Mouse (Mus musculus) CH12.LX (cell line): ENCODE measurements around the gene Slc4a11. TPM values are rescaled to one million over a fixed set of nuclear protein-coding genes. Genes with fewer than 3 reads are reported as not detected.

Source experiments
- DNase-seq: peaks from one replicate; pipeline ENCODE4 v3.0.0-alpha.2; 2013; ENCODE audit errors: extremely low read depth
- H3K27ac ChIP-seq: 2 replicates; pipeline ENCODE4 v1.5.1; 2012; ENCODE audit warnings: low read depth, mild to moderate bottlenecking, control low read depth, moderate library complexity; ENCODE audit not compliant: insufficient read depth
- H3K27me3 ChIP-seq: replicated peaks from 2 replicates; pipeline ENCODE3; 2012; ENCODE audit warnings: inconsistent platforms
- H3K36me3 ChIP-seq, 2 experiments: replicated peaks in 1 of 2; 2 replicates each; pipeline versions ENCODE3 to v1.6.1; 2012; ENCODE audit warnings: inconsistent platforms in 1 of 2, low read length in 1 of 2, mild to moderate bottlenecking in 1 of 2, mixed read lengths in 1 of 2, moderate library complexity in 1 of 2; ENCODE audit not compliant: control insufficient read depth in 1 of 2, insufficient read depth in 1 of 2
- H3K4me1 ChIP-seq, 2 experiments: 2 replicates each; pipeline ENCODE4 v1.6.1; 2012; ENCODE audit warnings: inconsistent platforms in 1 of 2, moderate library complexity in 1 of 2; ENCODE audit not compliant: insufficient read depth in 2 of 2, control insufficient read depth in 1 of 2
- H3K4me2 ChIP-seq: 2 replicates; pipeline ENCODE4 v1.6.1; 2012; ENCODE audit warnings: low read depth, mild to moderate bottlenecking, control low read depth; ENCODE audit not compliant: poor library complexity, insufficient read depth, severe bottlenecking
- H3K4me3 ChIP-seq, 3 experiments: fragments of 150-350 bp in 1 of 3; sonication (generic) in 1 of 3; replicated peaks in 1 of 3; 2 replicates each; pipeline versions ENCODE3 to v1.5.1; 2011 to 2012; ENCODE audit warnings: low read depth in 2 of 3, low read length in 2 of 3, mild to moderate bottlenecking in 2 of 3, moderate library complexity in 2 of 3, control low read depth in 1 of 3, improper control_type of control experiment in 1 of 3, inconsistent platforms in 1 of 3, mixed read lengths in 1 of 3; ENCODE audit not compliant: poor library complexity in 1 of 3
- H3K79me2 ChIP-seq: replicated peaks from 2 replicates; pipeline ENCODE4 v1.6.1; 2012; ENCODE audit warnings: mild to moderate bottlenecking, moderate library complexity; ENCODE audit not compliant: control insufficient read depth, poor library complexity, insufficient read depth, severe bottlenecking; ENCODE audit errors: extremely low read depth
- H3K9ac ChIP-seq: 2 replicates; pipeline ENCODE4 v1.6.1; 2012; ENCODE audit warnings: low read depth, mild to moderate bottlenecking, control low read depth, moderate library complexity; ENCODE audit not compliant: insufficient read depth
- H3K9me3 ChIP-seq: replicated peaks from 2 replicates; pipeline ENCODE3; 2012; ENCODE audit warnings: low read length, inconsistent platforms, mixed read lengths
- BHLHE40 ChIP-seq: IDR thresholded peaks from 2 replicates; pipeline ENCODE4 v1.6.1; 2011; ENCODE audit warnings: mild to moderate bottlenecking, low read depth, low read length, improper control_type of control experiment
- CHD1 ChIP-seq: IDR thresholded peaks from 2 replicates; pipeline ENCODE4 v1.6.1; 2012; ENCODE audit warnings: low read depth, low read length, improper control_type of control experiment, inconsistent platforms
- CHD2 ChIP-seq: IDR thresholded peaks from 2 replicates; pipeline ENCODE4 v1.6.1; 2011; ENCODE audit warnings: low read length, improper control_type of control experiment
- EP300 ChIP-seq: IDR thresholded peaks from 2 replicates; pipeline ENCODE4 v1.6.1; 2011; ENCODE audit warnings: low read length, improper control_type of control experiment
- ETS1 ChIP-seq: conservative IDR thresholded peaks from 2 replicates; pipeline ENCODE4 v1.6.1; 2012; ENCODE audit warnings: low read depth, mild to moderate bottlenecking, inconsistent platforms, low read length, improper control_type of control experiment, moderate library complexity
- HCFC1 ChIP-seq: IDR thresholded peaks from 2 replicates; pipeline ENCODE4 v1.6.1; 2012; ENCODE audit warnings: low read depth, mild to moderate bottlenecking, inconsistent platforms, low read length, improper control_type of control experiment
- KAT2A ChIP-seq: IDR thresholded peaks from 2 replicates; pipeline ENCODE4 v1.6.1; 2012; ENCODE audit warnings: low read length, improper control_type of control experiment, inconsistent platforms; ENCODE audit not compliant: insufficient replicate concordance
- MAFK ChIP-seq: IDR thresholded peaks from 2 replicates; pipeline ENCODE4 v1.6.1; 2011; ENCODE audit warnings: low read length, improper control_type of control experiment; ENCODE audit not compliant: insufficient replicate concordance
- MAX ChIP-seq: IDR thresholded peaks from 2 replicates; pipeline ENCODE4 v1.6.1; 2011; ENCODE audit warnings: low read length, improper control_type of control experiment
- MAZ ChIP-seq: IDR thresholded peaks from 2 replicates; pipeline ENCODE4 v1.6.1; 2012; ENCODE audit warnings: low read depth, mild to moderate bottlenecking, inconsistent platforms, low read length, improper control_type of control experiment, moderate library complexity
- MXI1 ChIP-seq: IDR thresholded peaks from 2 replicates; pipeline ENCODE4 v1.6.1; 2011; ENCODE audit warnings: mild to moderate bottlenecking, low read depth, low read length, improper control_type of control experiment
- NELFE ChIP-seq: IDR thresholded peaks from 2 replicates; pipeline ENCODE4 v1.6.1; 2011; ENCODE audit warnings: low read depth, low read length, improper control_type of control experiment
- NRF1 ChIP-seq: IDR thresholded peaks from 2 replicates; pipeline ENCODE4 v1.6.1; 2014; ENCODE audit warnings: low read depth, mild to moderate bottlenecking, inconsistent platforms, low read length, improper control_type of control experiment, moderate library complexity
- POLR2AphosphoS2 ChIP-seq: IDR thresholded peaks from 2 replicates; pipeline ENCODE4 v1.6.1; 2011; ENCODE audit warnings: low read depth, low read length, improper control_type of control experiment
- RCOR1 ChIP-seq: conservative IDR thresholded peaks from 2 replicates; pipeline ENCODE4 v1.6.1; 2012; ENCODE audit warnings: low read depth, mild to moderate bottlenecking, inconsistent platforms, low read length, improper control_type of control experiment
- TCF12 ChIP-seq: IDR thresholded peaks from 2 replicates; pipeline ENCODE4 v1.6.1; 2014; ENCODE audit warnings: low read depth, mild to moderate bottlenecking, inconsistent platforms, low read length, improper control_type of control experiment
- USF2 ChIP-seq: conservative IDR thresholded peaks from 2 replicates; pipeline ENCODE4 v1.6.1; 2011; ENCODE audit warnings: low read depth, low read length, improper control_type of control experiment
- dilution Hi-C: fragments of 300-500 bp; cut with MboI; formaldehyde crosslinking; loops from 2 replicates; pipeline ENCODE4 v1.14.3; 2020; ENCODE audit warnings: low sequenced_read_pairs; ENCODE audit not compliant: extremely low pct_unique_long_range_greater_than_20kb, extremely low pct_ligation_motif_present
- in situ Hi-C: fragments of 300-500 bp; cut with MboI; formaldehyde crosslinking; loops from 3 replicates; pipeline ENCODE4 v1.14.3; 2019; ENCODE audit warnings: low sequenced_read_pairs, low pct_ligation_motif_present, low pct_unique_long_range_greater_than_20kb, mixed read lengths
- polyA plus RNA-seq: library from polyadenylated mRNA; unstranded; fragments of >175 nt; gene quantifications from 2 replicates; pipeline ENCODE4 v1.2.1, GENCODE M21; 2012; ENCODE audit warnings: low read depth; ENCODE audit not compliant: insufficient read length
- total RNA-seq, 2 experiments: library from RNA; depleted of rRNA; stranded (reverse); fragments of 300-350 nt in 1 of 2; fragments of >200 nt in 1 of 2; gene quantifications; 2 replicates each; pipeline ENCODE4 v1.2.3; 2012 to 2014

Slc4a11 gene
- total and polyA plus RNA-seq, 3 experiments, result 0.21 to 0.30 (median 0.27) TPM

- Histone ChIP-seq H3K4me2 (peak overlapping the region; percentile 77), H3K9ac (no peak overlapping the region)
- no peak for DNase-seq
These were observed 593 bp downstream of the Slc4a11 start for GRCm38 (mm10) chr2:130696700-130697152.

GRCm38 (mm10) chr2:130693563-130693962 is 3.8 kb downstream of the Slc4a11 start:
- Histone ChIP-seq H3K4me2 (no peak overlapping the region), H3K4me3 (no peak overlapping the region), H3K36me3 (no peaks in the 10 kb centered on the region), H3K79me2 (no peaks in the 10 kb centered on the region), H3K9me3 (no peaks in the 10 kb centered on the region), H3K27ac (no peak overlapping the region), H3K9ac (no peak overlapping the region), H3K27me3 (peaks cover 34% of the 10 kb centered on the region), H3K4me1 (peaks cover 7 to 12% of the 10 kb centered on the region in 2 experiments; a peak in 2 of 4 replicates)
- TF ChIP-seq NELFE, result no peak
- no peak for TF ChIP-seq RCOR1
- no peak for TF ChIP-seq POLR2AphosphoS2
- TF ChIP-seq CHD2, result no peak
- no peak for TF ChIP-seq MAX
- TF ChIP-seq MAFK, result no peak
- TF ChIP-seq KAT2A, result no peak
- no peak for TF ChIP-seq NRF1
- TF ChIP-seq MXI1, result no peak
- no peak for TF ChIP-seq CHD1
- no peak for DNase-seq
- dilution Hi-C loops (no loop called here), in situ Hi-C loops (no loop called here)

More at GRCm38 (mm10) chr2:130696700-130697152, 593 bp downstream of the Slc4a11 start:
- dilution Hi-C loops, result no loop called here
- H3K79me2 ChIP-seq, result no peaks in the 10 kb centered on the region
- no peak overlapping the region for H3K27ac ChIP-seq
- H3K9me3 ChIP-seq, result no peaks in the 10 kb centered on the region
- TF ChIP-seq HCFC1 (no peak), NRF1 (peak; percentile 48; the same call in 1 of the 2 replicates), BHLHE40 (0 out of 2 replicates have a peak, but pooled peaks have one; percentile 12)
- in situ Hi-C loops, result no loop called here
- H3K27me3 ChIP-seq, result peaks cover 42% of the 10 kb centered on the region
- H3K4me1 ChIP-seq, result peaks cover 7 to 12% of the 10 kb centered on the region in 2 experiments; a peak in 2 of 4 replicates
- no peaks in the 10 kb centered on the region for H3K36me3 ChIP-seq
- H3K4me3 ChIP-seq, result peak overlapping the region in 2 of 3 experiments; percentile 48 to 58

- TF ChIP-seq EP300 (no peak), ETS1 (no peak), MAX (no peak), NRF1 (no peak), POLR2AphosphoS2 (no peak), USF2 (no peak), MAFK (no peak), TCF12 (no peak), MAZ (no peak), CHD1 (no peak)
- TF ChIP-seq, all 38 proteins: peak for 0
- H3K4me1 ChIP-seq, result no peaks in the 10 kb centered on the region
- H3K4me2 ChIP-seq, result no peak overlapping the region
- no peak overlapping the region for H3K4me3 ChIP-seq
- no peak overlapping the region for H3K9ac ChIP-seq
- in situ Hi-C loops, result no loop called here
- no peaks in the 10 kb centered on the region for H3K9me3 ChIP-seq
- no peaks in the 10 kb centered on the region for H3K27me3 ChIP-seq
- dilution Hi-C loops, result no loop called here
- H3K79me2 ChIP-seq, result no peaks in the 10 kb centered on the region
- H3K27ac ChIP-seq, result no peak overlapping the region
- peaks cover 12 to 40% of the 10 kb centered on the region in 2 experiments for H3K36me3 ChIP-seq
- DNase-seq, result no peak
These were observed 8.3 kb downstream of the Slc4a11 start for GRCm38 (mm10) chr2:130689011-130689410.
